Mouse (Mus musculus) yolk sac, embryonic 10.5 days (tissue): ENCODE measurements around the gene Rft1.

Experiments used
- DNase-seq: peaks from one replicate; pipeline ENCODE4 v3.0.0-alpha.2; 2017; ENCODE audit warnings: low spot score

The Rft1 gene

GRCm38 (mm10) chr14:30630811-30631576 lies 23.2 kb upstream of the Rft1 start:
- DNase-seq, result no peak

GRCm38 (mm10) chr14:30631834-30632233 lies 22.3 kb upstream of the Rft1 start:
- no peak for DNase-seq

- DNase-seq, result no peak
Observed at GRCm38 (mm10) chr14:30633708-30634107, 20.5 kb upstream of the Rft1 start.

- DNase-seq, result peak; percentile 52
Observed at GRCm38 (mm10) chr14:30634418-30634817, 19.7 kb upstream of the Rft1 start.

GRCm38 (mm10) chr14:30635219-30635910 lies 18.8 kb upstream of the Rft1 start:
- DNase-seq, result peak; percentile 75

GRCm38 (mm10) chr14:30636499-30636898 lies 17.7 kb upstream of the Rft1 start:
- DNase-seq, result no peak

GRCm38 (mm10) chr14:30637087-30637486 lies 17.1 kb upstream of the Rft1 start:
- DNase-seq, result no peak

- DNase-seq, result no peak
Observed at GRCm38 (mm10) chr14:30638009-30638408, 16.2 kb upstream of the Rft1 start.

- no peak for DNase-seq
Observed at GRCm38 (mm10) chr14:30638686-30639085, 15.5 kb upstream of the Rft1 start.

GRCm38 (mm10) chr14:30641748-30642147 lies 12.4 kb upstream of the Rft1 start:
- DNase-seq, result no peak

GRCm38 (mm10) chr14:30644026-30644425 lies 10.1 kb upstream of the Rft1 start:
- no peak for DNase-seq

GRCm38 (mm10) chr14:30645066-30645465 lies 9.1 kb upstream of the Rft1 start:
- no peak for DNase-seq

GRCm38 (mm10) chr14:30646486-30646885 lies 7.7 kb upstream of the Rft1 start:
- DNase-seq, result no peak

GRCm38 (mm10) chr14:30648478-30648877 lies 5.7 kb upstream of the Rft1 start:
- DNase-seq, result no peak

- no peak for DNase-seq
Observed at GRCm38 (mm10) chr14:30649745-30650144, 4.4 kb upstream of the Rft1 start.

GRCm38 (mm10) chr14:30650969-30651368 lies 3.2 kb upstream of the Rft1 start:
- DNase-seq, result no peak

GRCm38 (mm10) chr14:30654691-30655228 lies 600 bp downstream of the Rft1 start:
- no peak for DNase-seq

GRCm38 (mm10) chr14:30655531-30655930 lies 1.4 kb downstream of the Rft1 start:
- no peak for DNase-seq

GRCm38 (mm10) chr14:30666061-30666460 lies 11.9 kb downstream of the Rft1 start:
- no peak for DNase-seq

- DNase-seq, result no peak
Observed at GRCm38 (mm10) chr14:30666604-30667003, 12.4 kb downstream of the Rft1 start.

- no peak for DNase-seq
Observed at GRCm38 (mm10) chr14:30670161-30670560, 16.0 kb downstream of the Rft1 start.

- no peak for DNase-seq
Observed at GRCm38 (mm10) chr14:30671095-30671985, 17.2 kb downstream of the Rft1 start.
